Mouse (Mus musculus) kidney, postnatal 14 days (tissue): Measurements from ENCODE around the gene Akap7.

Source experiments
- DNase-seq: peaks from one replicate; pipeline ENCODE4 v3.0.0; 2022; ENCODE audit warnings: mixed read lengths

Gene Akap7

DNA sequence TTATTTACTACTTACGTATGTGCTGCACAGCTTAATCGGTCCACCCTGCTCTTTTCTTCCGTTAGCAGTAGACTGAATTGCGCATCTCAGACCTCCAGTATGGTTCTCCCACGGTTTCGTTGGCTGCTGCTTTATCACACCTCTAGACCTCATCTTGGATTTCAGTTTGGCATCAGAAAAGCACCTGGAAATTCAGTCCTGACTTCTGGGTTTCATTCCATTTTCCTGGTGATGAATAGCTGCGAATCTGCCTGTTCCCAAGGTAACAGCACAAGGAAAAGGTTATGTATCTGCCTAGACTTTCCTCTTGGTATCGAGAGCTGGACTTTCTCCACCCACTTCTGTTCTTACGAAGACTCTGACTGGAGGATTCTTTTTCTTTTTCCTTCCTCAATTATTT is at the start of gene Akap7:
Akap7 (minus strand) TSS at position 101 of the 400 bp plus-strand sequence.
- DNase-seq: no peak

DNA sequence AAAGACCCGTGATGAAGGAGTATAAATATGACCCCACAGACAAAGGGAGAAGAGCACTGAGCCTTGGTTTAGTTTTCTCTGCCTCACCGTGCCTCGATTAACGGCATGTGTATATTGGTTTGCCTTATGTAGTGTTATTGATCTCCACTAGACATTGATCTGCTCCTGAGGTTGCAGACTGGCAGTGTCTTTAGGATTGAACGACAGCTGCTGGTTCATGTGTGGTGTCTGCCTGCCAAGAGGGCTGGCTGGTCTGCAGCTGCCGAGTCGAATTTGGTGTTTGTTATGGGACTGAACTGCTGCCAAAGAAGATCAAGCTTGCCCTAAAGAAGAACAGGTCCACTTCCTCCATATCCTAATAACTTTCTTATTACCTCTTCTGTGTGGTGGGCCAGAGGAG is 46.7 kb upstream of the Akap7 start:
- no peak for DNase-seq

DNA sequence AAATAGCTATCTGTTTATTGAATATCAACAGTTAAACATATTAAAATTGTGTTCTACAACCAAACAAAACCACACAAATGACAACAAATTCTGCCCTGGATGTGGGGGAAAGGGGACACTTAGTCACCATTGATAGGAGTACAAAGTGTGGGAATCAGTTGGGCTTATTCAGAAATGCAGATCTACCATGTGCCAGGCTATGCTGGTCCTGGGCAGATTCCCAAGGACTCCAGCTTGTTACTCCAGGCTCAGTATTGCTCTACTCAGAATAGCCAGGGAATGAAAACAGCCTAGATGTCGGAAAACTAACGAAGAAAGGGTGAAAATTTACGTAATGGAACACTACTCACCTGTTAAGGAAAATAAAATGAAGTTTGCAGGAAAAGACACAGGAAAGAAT is 46.3 kb upstream of the Akap7 start:
- no peak for DNase-seq

DNA sequence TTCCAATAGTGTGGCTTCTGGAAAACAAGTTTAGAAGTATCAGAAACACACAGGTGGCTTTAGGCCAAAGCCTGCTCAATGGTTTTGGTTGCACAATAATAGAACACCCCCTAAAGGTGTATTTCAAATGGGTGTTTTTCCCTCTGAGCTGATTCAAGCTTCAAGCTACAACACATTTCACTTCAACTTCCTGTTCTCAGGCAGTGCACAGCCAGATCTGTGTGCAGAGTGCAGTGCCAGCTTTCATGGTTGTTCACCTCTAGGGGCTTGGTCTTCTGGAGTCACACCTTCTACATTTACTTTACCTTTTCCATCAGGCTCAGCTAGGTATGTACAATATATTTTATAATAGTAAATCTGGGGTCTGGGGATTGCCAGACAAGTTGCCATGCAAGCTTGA is 35.1 kb upstream of the Akap7 start:
- DNase-seq: no peak

DNA sequence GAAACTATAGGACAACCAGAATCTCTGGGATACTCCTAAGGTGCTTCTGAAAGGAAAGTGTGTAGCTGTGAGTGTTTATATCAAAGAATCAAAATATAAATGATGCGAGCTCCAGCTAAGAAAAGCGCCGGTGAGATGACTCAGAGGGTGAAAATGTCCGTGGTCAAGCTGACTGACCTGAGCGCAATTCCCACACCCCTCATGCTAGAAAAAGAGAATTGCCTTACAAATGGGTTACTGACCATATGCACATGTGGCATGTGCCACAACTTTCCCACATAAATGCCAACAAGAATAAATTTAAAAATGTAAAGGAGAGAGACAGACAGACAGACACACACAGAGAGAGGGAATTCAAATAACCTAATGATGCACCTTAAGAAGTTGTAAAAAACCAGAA is 33.0 kb upstream of the Akap7 start:
- DNase-seq: no peak

DNA sequence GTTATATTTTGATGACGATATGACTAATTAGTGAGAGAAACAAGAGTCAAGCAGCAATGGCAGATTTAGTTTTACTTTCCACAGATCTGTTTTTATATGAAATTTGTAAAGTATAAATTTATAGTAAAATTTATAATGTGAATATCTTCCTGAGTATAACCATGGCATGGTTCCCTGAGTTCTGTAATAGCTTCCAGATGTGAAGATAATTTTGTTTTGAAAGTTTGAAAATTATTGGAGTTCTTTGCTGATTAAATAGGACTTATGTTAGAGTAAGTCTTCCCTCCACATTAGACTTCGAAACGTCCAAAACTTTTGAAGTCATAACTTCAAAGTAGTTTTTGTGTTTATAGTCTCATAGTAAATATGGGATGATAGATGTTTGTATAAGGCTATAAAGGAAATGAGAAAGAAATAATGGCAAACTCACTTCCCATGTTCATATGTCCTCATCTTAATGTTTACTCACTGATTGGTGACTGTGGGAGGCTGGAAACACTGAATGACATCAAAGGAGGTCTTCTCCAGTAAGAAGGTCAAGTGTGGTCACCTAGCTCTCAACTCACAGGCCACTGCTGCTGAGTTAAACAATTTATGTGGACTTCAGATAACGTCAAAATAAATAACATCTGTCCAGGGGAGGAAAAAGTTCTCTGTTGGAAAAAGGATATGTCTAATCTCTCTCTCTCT is 25.9 kb upstream of the Akap7 start:
- DNase-seq: no peak

DNA sequence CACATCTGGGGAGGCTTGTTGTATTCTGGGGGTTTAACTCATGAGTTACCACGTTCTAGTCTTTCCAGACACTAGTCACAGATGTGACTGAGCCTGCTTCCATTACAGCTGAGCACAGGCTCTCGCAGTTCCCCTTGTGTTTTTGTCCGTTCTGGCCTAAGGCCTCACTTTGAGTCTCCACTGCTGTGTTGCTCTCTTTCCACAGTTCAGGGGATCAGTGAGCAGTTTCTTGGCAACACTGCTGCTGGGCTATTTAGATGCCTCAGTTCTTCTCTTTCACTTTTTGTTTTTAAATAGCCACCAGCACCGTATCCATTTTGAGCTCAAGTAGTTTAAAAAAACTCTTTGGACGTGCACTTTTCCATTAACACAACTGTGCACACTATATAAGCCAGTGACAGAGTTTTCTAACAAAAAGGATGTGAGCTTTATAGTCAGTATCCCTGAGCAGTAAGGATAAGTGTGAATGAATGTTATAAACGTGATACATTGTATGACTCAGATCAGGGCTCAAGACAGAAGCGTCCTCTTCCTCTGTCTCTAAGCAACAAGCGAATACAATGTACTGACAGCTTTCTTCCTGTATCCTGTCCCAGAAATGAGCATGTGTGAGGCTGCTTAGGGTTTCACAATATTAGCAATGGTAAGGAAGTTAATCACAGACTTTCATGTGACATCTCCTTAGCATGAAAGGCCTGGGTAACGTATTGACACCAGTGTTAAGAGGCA is 23.8 kb upstream of the Akap7 start:
- peak; percentile 4 for DNase-seq

DNA sequence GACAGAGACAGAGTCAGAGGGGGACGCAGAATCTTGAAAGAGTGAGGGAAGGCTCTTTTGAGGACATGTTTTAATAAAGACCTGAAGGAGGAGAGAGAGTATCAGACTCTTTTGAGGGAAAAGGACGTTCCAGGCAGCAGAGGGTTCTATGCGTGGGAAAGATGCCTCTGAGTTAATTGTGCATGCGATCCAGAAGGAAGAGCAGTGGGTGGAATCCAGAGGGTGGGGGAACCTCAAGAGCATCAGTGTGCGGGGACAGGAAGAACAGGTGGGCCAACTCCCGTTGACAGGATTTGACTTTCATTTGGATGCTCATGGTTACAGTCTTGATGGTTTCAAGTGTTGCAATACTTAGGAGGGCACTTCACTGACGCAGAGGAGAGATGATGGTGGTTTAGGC is 22.4 kb upstream of the Akap7 start:
- DNase-seq: no peak

DNA sequence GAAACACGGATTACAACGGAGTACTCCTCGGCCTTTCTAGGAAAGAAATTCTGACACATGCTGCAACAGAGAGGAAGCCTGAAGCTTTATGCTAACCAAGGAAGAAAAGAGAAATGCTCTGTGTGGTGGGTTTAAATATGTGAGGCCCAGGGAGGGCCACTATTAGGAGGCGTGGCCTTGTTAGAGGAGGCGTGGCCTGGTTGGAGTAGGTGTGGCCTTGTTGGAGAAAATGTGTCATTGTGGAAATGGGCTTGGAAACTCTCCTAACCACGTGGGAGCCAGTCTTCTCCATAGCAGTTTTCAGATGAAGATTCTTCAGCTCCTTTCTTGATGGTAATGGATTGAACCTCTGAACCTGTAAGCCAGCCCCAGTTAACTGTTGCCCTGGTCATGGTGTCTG is 19.8 kb upstream of the Akap7 start:
- DNase-seq: no peak

DNA sequence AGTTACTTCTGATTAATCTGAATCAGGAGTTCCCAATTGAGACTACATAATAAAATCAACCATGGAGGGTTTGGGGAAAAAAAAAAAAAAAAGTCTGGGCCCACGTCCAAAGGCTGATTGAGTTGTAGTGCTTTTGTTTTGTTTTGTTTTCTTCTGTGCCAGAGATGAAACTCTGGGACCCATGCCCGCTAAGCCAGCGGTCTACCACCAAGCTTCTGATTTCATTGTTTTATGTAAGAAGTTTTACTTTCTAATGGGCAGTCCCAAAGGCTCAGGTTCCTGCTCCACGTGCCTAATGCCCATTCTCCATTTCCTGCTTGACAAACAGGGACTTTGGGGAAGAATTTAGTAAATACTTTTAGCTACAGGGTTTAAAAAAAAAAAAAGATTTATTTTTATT is 18.0 kb upstream of the Akap7 start:
- peak; percentile 21 for DNase-seq

DNA sequence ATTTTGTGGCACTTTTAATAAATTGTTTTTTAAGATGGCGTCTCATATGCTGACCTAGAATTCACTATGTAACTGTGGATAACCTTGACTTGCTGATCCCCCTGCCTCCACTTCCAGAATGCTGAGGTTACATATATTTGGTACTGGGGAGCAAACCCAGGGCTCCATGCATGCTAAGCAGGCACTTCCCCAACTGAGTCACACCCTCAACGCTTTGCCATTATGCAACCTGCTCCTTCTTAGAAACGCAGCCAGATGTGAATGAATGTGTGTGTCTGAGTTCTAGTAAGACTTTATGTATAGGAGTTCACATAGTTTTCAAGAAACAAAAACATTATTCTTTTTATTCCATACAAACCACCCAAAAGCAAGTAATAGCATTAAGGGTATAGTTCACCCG is 13.5 kb upstream of the Akap7 start:
- no peak for DNase-seq

DNA sequence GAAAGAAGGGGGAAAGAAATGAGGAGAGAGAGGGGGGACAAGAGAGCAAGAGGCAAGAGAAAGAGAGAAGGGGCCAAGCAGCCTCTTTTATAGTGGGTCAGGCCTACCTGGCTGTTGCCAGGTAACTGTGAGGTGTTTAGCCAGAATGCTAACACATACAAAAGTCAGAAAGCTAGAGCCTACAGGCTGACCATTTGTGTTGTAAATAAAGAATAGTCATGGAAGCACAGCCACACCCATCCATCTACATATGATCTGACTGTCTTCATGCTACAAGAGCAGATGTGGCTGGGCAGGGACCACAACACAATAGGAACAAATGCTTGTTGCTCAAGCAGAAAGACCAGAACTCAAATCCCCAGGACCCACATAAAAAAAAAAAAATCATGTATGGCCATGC is 11.9 kb upstream of the Akap7 start:
- DNase-seq: no peak

DNA sequence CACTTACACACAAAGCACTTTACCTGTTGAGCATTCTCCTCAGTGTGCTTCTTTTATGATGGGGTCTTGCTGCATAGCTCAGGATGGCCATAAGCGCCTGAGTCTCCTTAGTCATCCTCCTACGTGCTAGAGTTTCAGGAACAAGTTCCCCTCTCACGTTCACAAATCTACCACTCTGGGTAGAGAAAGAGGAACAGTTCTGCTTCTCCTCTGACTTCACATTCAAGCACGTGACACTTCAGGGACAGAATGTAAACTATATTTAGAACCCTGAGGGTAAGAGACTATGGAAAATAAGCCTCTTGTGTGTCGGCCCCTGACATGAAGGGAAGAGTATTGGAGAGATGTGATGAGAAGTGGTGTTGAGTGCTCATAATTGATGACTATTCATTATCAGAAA is 10.7 kb upstream of the Akap7 start:
- DNase-seq: no peak

DNA sequence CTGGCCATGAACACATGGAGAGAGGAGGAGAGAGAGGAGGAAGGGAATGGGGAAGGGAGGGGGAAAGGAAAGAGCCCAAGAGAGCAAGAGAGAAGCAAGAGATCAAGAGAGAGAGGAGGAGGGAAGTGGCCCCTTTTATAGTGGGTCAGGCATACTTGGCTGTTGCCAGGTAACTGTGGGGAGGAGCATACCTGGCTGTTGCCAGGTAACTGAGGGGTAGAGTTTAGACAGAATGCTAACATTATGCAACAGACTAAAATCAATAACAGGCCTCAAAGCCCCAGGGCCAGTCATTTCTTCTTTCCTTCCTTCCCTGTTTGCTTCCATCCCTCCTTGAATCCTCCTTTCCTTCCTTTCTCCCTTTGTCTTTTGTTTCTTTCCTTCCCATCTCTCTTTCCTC is 10.0 kb upstream of the Akap7 start:
- DNase-seq: no peak

DNA sequence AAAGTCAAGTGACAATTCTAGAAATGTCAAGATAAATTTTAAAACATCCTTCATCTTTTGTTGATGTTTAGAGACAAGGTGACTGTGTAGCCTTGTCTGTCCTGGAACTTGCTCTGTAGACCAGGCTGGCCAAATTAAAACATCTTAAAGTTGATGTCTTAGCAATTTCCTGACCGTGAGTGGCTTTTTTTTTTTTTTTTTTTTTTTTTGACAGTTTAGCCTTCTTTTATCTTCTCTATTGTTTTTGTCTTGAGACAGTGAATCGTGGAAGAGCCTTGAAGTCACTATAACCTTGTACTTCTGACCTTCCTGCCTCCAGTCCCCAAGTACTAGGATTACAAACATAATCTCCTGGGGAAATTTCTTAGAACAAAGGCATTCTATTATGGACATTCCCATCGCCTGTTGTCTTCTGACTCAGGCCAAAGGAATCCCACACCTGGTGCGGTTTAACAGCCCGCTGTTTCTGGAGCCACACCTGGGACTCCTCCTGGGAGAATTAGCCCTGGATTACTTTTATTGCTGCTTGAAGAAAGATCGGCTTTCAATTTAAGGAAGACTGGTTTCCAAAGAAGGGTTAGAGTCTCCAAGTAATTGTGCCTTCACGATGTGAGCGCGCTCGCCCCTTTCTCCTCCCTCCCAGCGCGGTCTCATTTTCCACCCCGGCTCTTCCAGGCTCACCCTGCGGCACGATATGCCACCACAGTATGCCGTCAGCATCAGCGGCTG is 6.3 kb upstream of the Akap7 start:
- DNase-seq: no peak

DNA sequence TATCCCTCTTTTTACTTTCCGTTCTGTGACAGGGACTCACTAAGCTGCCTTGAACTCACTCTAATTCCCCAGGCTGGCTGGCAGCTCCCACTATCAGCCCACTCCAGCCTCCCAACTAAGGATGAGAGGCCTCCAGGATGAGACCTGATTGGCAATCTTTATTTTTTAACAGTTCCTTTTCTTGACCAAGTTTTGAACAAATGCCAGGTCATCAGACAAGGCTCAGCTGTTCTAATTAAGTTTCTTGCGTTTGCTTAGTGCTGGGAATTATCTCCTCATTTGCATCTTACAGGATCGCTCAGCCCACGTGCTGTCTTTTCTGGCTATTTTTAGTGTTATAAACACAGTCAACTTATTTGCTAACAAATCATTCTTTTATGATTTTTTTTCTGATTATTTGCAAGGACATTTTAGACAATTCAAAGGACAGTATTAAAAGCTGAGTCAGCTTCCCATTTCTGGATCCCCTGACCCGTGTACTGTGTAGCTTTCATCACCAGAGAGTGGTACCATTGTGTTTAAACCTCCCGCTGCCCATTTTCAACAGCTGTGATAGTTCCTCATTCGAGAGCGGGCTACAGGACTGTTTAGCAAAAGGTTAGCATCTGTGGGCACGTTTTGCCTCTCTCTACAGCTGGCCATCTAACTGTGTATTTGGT is 4.0 kb upstream of the Akap7 start:
- DNase-seq: no peak

DNA sequence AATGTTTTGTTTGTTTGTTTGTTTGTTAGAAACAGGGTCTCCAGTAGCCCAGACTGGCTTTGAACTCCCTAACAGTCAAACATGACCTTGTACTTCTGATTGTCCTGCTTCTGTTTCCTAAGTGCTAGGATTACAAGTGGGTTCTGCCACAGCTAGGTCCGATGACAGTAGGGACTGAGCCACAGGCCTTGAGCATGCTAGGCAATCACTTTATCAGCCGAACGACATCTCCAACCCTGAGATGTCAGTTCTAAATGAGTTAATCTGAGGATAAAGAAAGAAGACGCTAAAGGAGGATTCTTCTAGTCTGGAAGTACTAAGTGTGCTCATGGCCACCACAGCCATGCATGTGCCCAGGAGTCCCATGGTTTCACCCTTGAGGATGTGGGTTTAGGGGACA is 3.1 kb upstream of the Akap7 start:
- DNase-seq: no peak

DNA sequence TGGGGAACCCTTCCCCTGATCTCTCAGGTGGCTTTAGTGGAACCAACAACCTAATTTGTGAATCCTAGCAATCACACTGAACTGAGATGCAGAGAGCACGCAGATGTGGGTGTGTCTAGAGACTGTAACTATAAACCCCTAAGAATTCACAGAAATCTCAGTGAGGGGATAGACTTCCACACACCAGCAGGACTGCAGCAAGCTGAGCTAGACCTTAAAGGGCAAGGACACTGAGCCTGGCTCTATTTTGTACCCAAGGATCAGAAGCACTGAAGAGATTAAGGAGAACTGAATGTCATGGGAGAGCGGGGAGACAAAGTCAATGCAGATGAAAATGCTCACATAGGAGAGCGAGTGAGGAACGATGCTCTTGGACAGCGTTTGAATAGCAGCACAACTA is 2.3 kb upstream of the Akap7 start:
- DNase-seq: no peak

DNA sequence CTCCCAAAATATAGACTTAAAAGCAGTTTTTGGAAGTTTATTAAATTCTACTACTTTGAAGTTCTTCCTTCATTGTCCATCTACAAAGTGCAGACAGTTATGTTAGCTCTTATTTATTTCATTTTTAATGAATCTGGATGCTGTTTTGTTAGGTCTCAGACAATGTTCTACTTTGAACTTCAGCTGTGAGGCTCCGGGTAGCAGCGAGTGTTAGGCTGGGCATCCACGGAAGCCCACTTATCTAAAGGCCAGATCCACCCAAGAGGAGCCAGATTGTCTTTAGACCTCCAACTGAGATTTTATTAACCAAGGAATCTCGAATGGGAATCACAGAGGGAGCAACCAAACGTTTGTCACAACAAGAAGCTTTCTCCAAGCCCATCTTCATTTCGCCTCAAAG is 2.5 kb downstream of the Akap7 start:
- no peak for DNase-seq

DNA sequence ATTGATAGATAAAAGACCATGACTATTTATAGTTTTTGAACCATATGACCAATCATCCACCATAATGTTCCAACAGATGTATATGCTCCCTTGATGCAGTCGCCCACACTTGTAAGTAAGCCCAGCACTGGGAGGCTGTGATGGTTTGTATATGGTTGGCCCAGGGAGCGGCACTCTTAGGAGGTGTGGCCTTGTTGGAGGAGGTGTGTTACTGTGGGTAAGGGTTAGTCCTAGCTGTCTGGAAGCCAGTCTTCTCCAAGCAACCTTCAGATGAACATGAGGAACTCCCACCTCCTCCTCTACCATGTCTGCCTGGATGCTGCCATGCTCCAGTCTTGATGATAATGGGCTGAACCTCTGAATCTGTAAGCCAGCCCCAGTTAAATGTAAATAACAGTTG is 3.1 kb downstream of the Akap7 start:
- no peak for DNase-seq

DNA sequence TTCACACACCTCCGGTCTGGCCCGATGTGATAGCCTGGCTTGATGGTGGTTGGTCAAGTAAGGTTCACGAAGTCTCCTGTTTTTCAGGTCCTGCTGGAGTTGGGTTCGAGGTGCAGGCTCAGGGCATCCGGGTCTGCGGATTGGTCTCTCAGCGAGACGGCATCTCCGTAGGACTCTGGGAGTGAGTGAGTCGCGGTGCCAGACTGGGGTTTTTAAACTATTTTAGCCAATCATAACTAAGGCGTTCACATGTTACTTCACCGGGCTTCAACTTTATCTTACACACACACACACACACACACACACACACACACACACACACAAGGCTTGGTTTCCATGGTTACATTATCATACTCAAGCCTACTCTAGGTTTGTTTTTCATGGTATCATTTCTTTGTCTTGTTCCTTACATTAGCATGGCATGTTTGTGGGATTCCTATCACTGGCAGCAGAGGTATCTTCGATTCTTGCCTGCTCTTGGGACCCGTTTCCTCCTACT is 8.6 kb downstream of the Akap7 start:
- DNase-seq: no peak

DNA sequence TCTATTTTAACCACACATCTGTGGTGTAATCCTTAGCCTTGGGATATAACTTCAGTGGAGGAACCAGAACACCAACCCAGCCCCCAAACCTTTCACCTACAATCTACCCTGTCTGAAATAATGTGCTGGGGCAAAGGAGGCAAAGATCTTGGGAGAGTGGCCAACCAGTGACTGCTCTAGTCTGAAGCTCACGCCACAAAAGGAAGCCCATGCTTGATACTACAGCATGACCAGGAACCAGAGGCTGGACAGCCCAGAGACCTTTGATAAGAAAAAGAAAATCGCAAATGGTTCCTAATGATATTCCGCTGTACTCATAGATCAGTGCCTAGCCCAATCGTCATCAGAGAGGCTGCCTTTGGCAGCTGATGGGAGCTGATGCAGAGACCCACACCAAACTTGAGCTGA is 9.4 kb downstream of the Akap7 start:
- no peak for DNase-seq

DNA sequence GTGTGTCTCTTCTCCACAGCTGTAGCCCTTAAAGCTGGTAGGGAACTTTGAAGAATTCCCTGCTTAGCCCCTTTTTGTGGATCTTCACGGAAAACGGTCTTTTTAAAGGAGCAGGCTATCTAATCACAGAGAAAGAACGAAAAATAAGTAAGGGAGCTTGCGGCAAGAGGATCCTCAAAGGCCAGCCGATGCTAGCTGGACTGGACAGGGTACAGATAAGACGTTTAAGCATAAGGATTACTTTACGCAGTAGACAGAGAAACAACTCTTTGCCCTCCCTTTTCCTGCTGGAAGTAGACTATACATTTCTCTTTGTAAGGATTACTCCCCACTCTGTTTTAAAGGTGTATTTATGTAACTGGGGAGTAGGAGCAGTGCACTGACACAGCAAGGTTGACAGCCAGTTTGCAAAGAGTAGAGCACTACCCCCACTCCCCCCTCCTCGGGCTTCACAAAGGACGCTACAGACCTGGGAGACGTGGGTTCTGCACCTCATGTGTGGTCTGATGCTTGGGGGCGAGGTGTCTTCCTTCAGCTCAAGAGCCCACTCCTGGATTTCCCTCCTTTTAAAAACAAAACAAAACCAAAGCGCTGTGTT is 9.9 kb downstream of the Akap7 start:
- no peak for DNase-seq
